Mouse (Mus musculus) CD4-positive, CD25-positive, alpha-beta regulatory T cell, adult 4 months (primary cell): ENCODE results near the gene Sytl3. TPM values are rescaled to one million over a fixed set of nuclear protein-coding genes. Genes with fewer than 3 reads are reported as not detected.
A peak's percentile ranks its signal among the peaks of the same experiment; 100 is the strongest.

Source experiments
- ATAC-seq: one replicate; pipeline ENCODE4 v1.8.0; 2017
- polyA plus RNA-seq, 2 experiments: library from polyadenylated mRNA; unstranded; fragments of 100-300 nt; shearing (Covaris generic); gene quantifications; one replicate each; pipeline ENCODE4 v1.2.1; 2017

The Sytl3 gene
- polyA plus RNA-seq, 2 experiments from 2014 or later, result 5.0 to 6.1 TPM

- no peak for ATAC-seq
Measured at GRCm38 (mm10) chr17:6737273-6737997, 78.5 kb downstream of the Sytl3 start.

- ATAC-seq, result no peak
Measured at GRCm38 (mm10) chr17:6738836-6739235, 79.9 kb downstream of the Sytl3 start.

- no peak for ATAC-seq
Measured at GRCm38 (mm10) chr17:6739266-6739665, 80.4 kb downstream of the Sytl3 start.

- no peak for ATAC-seq
Measured at GRCm38 (mm10) chr17:6739756-6740155, 80.9 kb downstream of the Sytl3 start.

- ATAC-seq, result no peak
Measured at GRCm38 (mm10) chr17:6740331-6741170, 81.7 kb downstream of the Sytl3 start.

- no peak for ATAC-seq
Measured at GRCm38 (mm10) chr17:6741271-6741670, 82.4 kb downstream of the Sytl3 start.

GRCm38 (mm10) chr17:6742083-6743038 lies 83.5 kb downstream of the Sytl3 start:
- ATAC-seq, result no peak

GRCm38 (mm10) chr17:6743039-6743575 lies 84.2 kb downstream of the Sytl3 start:
- ATAC-seq, result peak; percentile 35

- peak; percentile 79 for ATAC-seq
Measured at GRCm38 (mm10) chr17:6743787-6744239, 84.9 kb downstream of the Sytl3 start.

GRCm38 (mm10) chr17:6744366-6744765 lies 85.5 kb downstream of the Sytl3 start:
- ATAC-seq, result no peak

- no peak for ATAC-seq
Measured at GRCm38 (mm10) chr17:6744871-6745270, 86.0 kb downstream of the Sytl3 start.

GRCm38 (mm10) chr17:6745503-6745902 lies 86.6 kb downstream of the Sytl3 start:
- ATAC-seq, result no peak

GRCm38 (mm10) chr17:6745975-6746374 lies 87.1 kb downstream of the Sytl3 start:
- ATAC-seq, result peak; percentile 5

- no peak for ATAC-seq
Measured at GRCm38 (mm10) chr17:6746452-6747231, 87.7 kb downstream of the Sytl3 start.

GRCm38 (mm10) chr17:6747478-6747877 lies 88.6 kb downstream of the Sytl3 start:
- ATAC-seq, result no peak

- no peak for ATAC-seq
Measured at GRCm38 (mm10) chr17:6748779-6749464, 90.0 kb downstream of the Sytl3 start.

- ATAC-seq, result no peak
Measured at GRCm38 (mm10) chr17:6751221-6751859, 92.4 kb downstream of the Sytl3 start.

GRCm38 (mm10) chr17:6752375-6752774 lies 93.5 kb downstream of the Sytl3 start:
- no peak for ATAC-seq

- ATAC-seq, result no peak
Measured at GRCm38 (mm10) chr17:6755176-6755575, 96.3 kb downstream of the Sytl3 start.

- ATAC-seq, result no peak
Measured at GRCm38 (mm10) chr17:6755873-6756272, 97.0 kb downstream of the Sytl3 start.
